Mouse (Mus musculus) small intestine, adult 2 months (tissue): ENCODE results near the gene Scn1b. TPM values are rescaled to one million over a fixed set of nuclear protein-coding genes. Genes with fewer than 3 reads are reported as not detected.

Experiments used
- H3K27ac ChIP-seq: fragments of 200-500 bp; 2 replicates; pipeline ENCODE4 v1.5.1; 2012; ENCODE audit warnings: low read depth, low read length, control low read depth, inconsistent platforms; ENCODE audit not compliant: insufficient read depth
- H3K27me3 ChIP-seq: fragments of 200-500 bp; 2 replicates; pipeline ENCODE4 v1.6.1; 2012; ENCODE audit warnings: mild to moderate bottlenecking, moderate library complexity, low read length, inconsistent platforms; ENCODE audit not compliant: control insufficient read depth, insufficient read depth
- H3K36me3 ChIP-seq: fragments of 200-500 bp; 2 replicates; pipeline ENCODE4 v1.6.1; 2012; ENCODE audit warnings: mild to moderate bottlenecking, low read length, control low read depth, inconsistent platforms; ENCODE audit not compliant: control insufficient read depth, insufficient read depth
- H3K4me1 ChIP-seq: fragments of 200-500 bp; 2 replicates; pipeline ENCODE4 v1.6.1; 2012; ENCODE audit warnings: low read length, inconsistent platforms, mixed read lengths; ENCODE audit not compliant: control insufficient read depth, insufficient read depth, insufficient read length
- H3K4me3 ChIP-seq: fragments of 200-500 bp; 2 replicates; pipeline ENCODE4 v1.5.1; 2012; ENCODE audit warnings: low read depth, mild to moderate bottlenecking, control low read depth, inconsistent platforms, low read length, moderate library complexity
- CTCF ChIP-seq: fragments of 200-500 bp; IDR thresholded peaks from 2 replicates; pipeline ENCODE4 v1.5.1; 2012; ENCODE audit warnings: low read depth, mild to moderate bottlenecking, control low read depth, inconsistent platforms, low read length, moderate library complexity, mixed read lengths; ENCODE audit not compliant: insufficient replicate concordance, insufficient read length; ENCODE audit errors: extremely low read depth
- POLR2A ChIP-seq: fragments of 200-500 bp; IDR thresholded peaks from 2 replicates; pipeline ENCODE4 v1.6.1; 2012; ENCODE audit warnings: low read depth, mild to moderate bottlenecking, control low read depth, inconsistent platforms, low read length, moderate library complexity
- WGBS: fragments of 180-500 bp; shearing (Covaris S2); methylation state at CpG from one replicate; pipeline ENCODE4 v1.1.7; 2018; 5-methylcytosine and 5-hydroxymethylcytosine counted together
- polyA plus RNA-seq: library from polyadenylated mRNA; depleted of rRNA; stranded (reverse); fragments of >200 nt; gene quantifications from 2 replicates; pipeline ENCODE4 v1.2.3, GENCODE M21; 2012

Scn1b gene
- polyA plus RNA-seq, 1 experiment = 19.6 TPM

GRCm38 (mm10) chr7:31094774-31095501 is 31.9 kb downstream of the Scn1b start:
- TF ChIP-seq POLR2A (no peak), CTCF (no peak)

GRCm38 (mm10) chr7:31089721-31090120 is 37.1 kb downstream of the Scn1b start:
- Histone ChIP-seq H3K27me3 (0 out of 2 replicates have a peak, but pooled peaks cover 3% of the 10 kb centered on the region), H3K4me1 (peaks cover 3% of the 10 kb centered on the region; the same call in 1 of the 2 replicates), H3K4me3 (no peak overlapping the region), H3K27ac (no peak overlapping the region), H3K36me3 (no peaks in the 10 kb centered on the region)
- TF ChIP-seq POLR2A (no peak), CTCF (no peak)
- 86% methylated on average over 2 of the region's 2 CpGs for WGBS

More at GRCm38 (mm10) chr7:31094774-31095501, 31.9 kb downstream of the Scn1b start:
- Histone ChIP-seq H3K36me3 (no peaks in the 10 kb centered on the region), H3K27me3 (0 out of 2 replicates have a peak, but pooled peaks cover 3% of the 10 kb centered on the region), H3K4me3 (no peak overlapping the region), H3K4me1 (no peaks in the 10 kb centered on the region), H3K27ac (no peak overlapping the region)
- 28% methylated on average over 11 of the region's 12 CpGs for WGBS

GRCm38 (mm10) chr7:31088206-31088605 is 38.6 kb downstream of the Scn1b start:
- Histone ChIP-seq H3K27me3 (no peaks in the 10 kb centered on the region), H3K27ac (no peak overlapping the region), H3K4me3 (no peak overlapping the region), H3K36me3 (no peaks in the 10 kb centered on the region), H3K4me1 (peaks cover 3% of the 10 kb centered on the region; the same call in 1 of the 2 replicates)
- TF ChIP-seq POLR2A (no peak), CTCF (no peak)
- WGBS = 63% methylated on average over 3 of the region's 3 CpGs

GRCm38 (mm10) chr7:31087262-31087661 is 39.5 kb downstream of the Scn1b start:
- Histone ChIP-seq H3K36me3 (no peaks in the 10 kb centered on the region), H3K4me3 (no peak overlapping the region), H3K27me3 (no peaks in the 10 kb centered on the region), H3K27ac (0 out of 2 replicates have a peak overlapping the region, but pooled peaks have one; percentile 1), H3K4me1 (peaks cover 3% of the 10 kb centered on the region; the same call in 1 of the 2 replicates)
- 56% methylated on average over 2 of the region's 2 CpGs for WGBS
- TF ChIP-seq CTCF = no peak
- TF ChIP-seq POLR2A = no peak

GRCm38 (mm10) chr7:31086175-31086755 is 40.5 kb downstream of the Scn1b start:
- no peak overlapping the region for H3K4me3 ChIP-seq
- peaks cover 3% of the 10 kb centered on the region; the same call in 1 of the 2 replicates for H3K4me1 ChIP-seq
- no peaks in the 10 kb centered on the region for H3K27me3 ChIP-seq
- no peaks in the 10 kb centered on the region for H3K36me3 ChIP-seq
- no peak for TF ChIP-seq POLR2A
- no peak for TF ChIP-seq CTCF
- no peak overlapping the region for H3K27ac ChIP-seq
- 90% methylated on average over 9 of the region's 9 CpGs for WGBS

GRCm38 (mm10) chr7:31085171-31085570 is 41.6 kb downstream of the Scn1b start:
- H3K27ac ChIP-seq = 0 out of 2 replicates have a peak overlapping the region, but pooled peaks have one; percentile 8
- WGBS = 18% methylated on average over 3 of the region's 3 CpGs
- TF ChIP-seq POLR2A (no peak), CTCF (no peak)
- no peaks in the 10 kb centered on the region for H3K36me3 ChIP-seq
- no peak overlapping the region for H3K4me3 ChIP-seq
- peaks cover 3% of the 10 kb centered on the region; the same call in 1 of the 2 replicates for H3K4me1 ChIP-seq
- H3K27me3 ChIP-seq = no peaks in the 10 kb centered on the region

- Histone ChIP-seq H3K27ac (no peak overlapping the region), H3K4me3 (no peak overlapping the region), H3K36me3 (no peaks in the 10 kb centered on the region), H3K4me1 (peaks cover 3% of the 10 kb centered on the region; the same call in 1 of the 2 replicates), H3K27me3 (no peaks in the 10 kb centered on the region)
- 73% methylated on average over 9 of the region's 9 CpGs for WGBS
- TF ChIP-seq CTCF (no peak), POLR2A (no peak)
Observed at GRCm38 (mm10) chr7:31084140-31084539, 42.7 kb downstream of the Scn1b start.
